Mouse (Mus musculus): ENCODE measurements around the gene Spats1. TPM values are rescaled to one million over a fixed set of nuclear protein-coding genes. Genes with fewer than 3 reads are reported as not detected.

Spats1 gene
- polyA plus RNA-seq, 1 experiment from 2014 or later, result 0.51 TPM

DNA sequence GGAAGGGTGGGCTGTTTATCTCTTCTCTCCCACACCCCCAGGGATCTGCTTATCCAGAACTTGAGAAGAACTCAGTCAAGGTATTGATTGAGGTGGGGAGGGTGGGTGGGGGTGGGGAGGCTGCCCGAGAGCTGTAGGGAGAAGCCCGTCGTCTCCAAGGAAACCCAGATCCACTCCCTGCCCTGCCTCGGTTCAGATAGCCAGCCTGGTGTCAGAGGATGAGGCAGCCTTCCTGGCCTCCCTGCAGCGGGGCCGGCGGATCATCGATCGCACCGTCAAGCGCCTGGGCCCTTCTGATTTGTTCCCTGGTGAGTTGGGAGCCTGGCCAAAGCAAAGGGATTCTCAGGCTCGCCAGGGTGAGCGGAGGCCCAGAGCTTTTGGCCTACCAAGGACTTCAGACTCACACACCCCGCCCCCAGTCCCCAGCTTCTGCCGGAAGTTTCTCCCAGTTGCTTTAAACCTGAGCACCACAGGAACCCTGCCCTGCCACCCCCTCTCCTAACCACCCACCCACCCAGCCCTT is 40.0 kb upstream of the Spats1 start:
- ATAC-seq, result no peak
- no peak for TF ChIP-seq CTCF (IDR thresholded peaks at IDR 0.05)
- no peak for DNase-seq (ENCODE audit: low read depth, low spot score)
- POLR2A ChIA-PET, result interaction anchor here (0.7 kb wide), 1 partner anchor 86 kb away, joined by 3 read pairs; no protein-coding TSS in a partner anchor
- CTCF ChIA-PET, result no interaction called here
- in situ Hi-C loops (cut with MboI; ENCODE audit: low pct_unique_long_range_greater_than_20kb), result no loop called here
- no peaks in the 10 kb centered on the region for H3K27me3 ChIP-seq

GRCm38 (mm10) chr17:45511757-45512156 is 36.5 kb upstream of the Spats1 start:
- no peaks in the 10 kb centered on the region for H3K27me3 ChIP-seq
- POLR2A ChIA-PET, result interaction anchor here (0.6 kb wide), 1 partner anchor 45 kb away, joined by 4 read pairs; no protein-coding TSS in a partner anchor
- no peak for DNase-seq (ENCODE audit: low read depth, low spot score)
- in situ Hi-C loops (cut with MboI; ENCODE audit: low pct_unique_long_range_greater_than_20kb), result no loop called here
- CTCF ChIA-PET, result no interaction called here
- no peak for TF ChIP-seq CTCF (IDR thresholded peaks at IDR 0.05)
- no peak for ATAC-seq

- no peaks in the 10 kb centered on the region for H3K27me3 ChIP-seq
- ChIA-PET CTCF (no interaction called here), POLR2A (no interaction called here)
- DNase-seq (ENCODE audit: low read depth, low spot score), result no peak
- TF ChIP-seq CTCF (IDR thresholded peaks at IDR 0.05), result no peak
- ATAC-seq, result no peak
- in situ Hi-C loops (cut with MboI; ENCODE audit: low pct_unique_long_range_greater_than_20kb), result no loop called here
These were observed 35.7 kb upstream of the Spats1 start for GRCm38 (mm10) chr17:45510871-45511270.

GRCm38 (mm10) chr17:45506700-45507189 is 31.5 kb upstream of the Spats1 start, which contains the start of gene Aars2:
TSS of gene Aars2 (plus strand) at chr17:45506841.
- POLR2A ChIA-PET, result interaction anchor here (0.7 to 1.6 kb wide), 3 partner anchors 10 to 721 kb away, joined by 5 to 10 read pairs (median 7); partner anchors contain the start of gene Tmem151b
- DNase-seq (ENCODE audit: low read depth, low spot score) (peak; percentile 63), ATAC-seq (peak; percentile 76)
- in situ Hi-C loops (cut with MboI; ENCODE audit: low pct_unique_long_range_greater_than_20kb), result loop anchor here (5.0 kb wide), 1 partner anchor 46 kb away; no protein-coding TSS in a partner anchor
- peak; percentile 94 for TF ChIP-seq CTCF (IDR thresholded peaks at IDR 0.05)
- CTCF ChIA-PET, result interaction anchor here (0.8 to 2.8 kb wide), 9 partner anchors 10 to 46 kb away, joined by 3 to 10 read pairs (median 3); partner anchors contain the start of gene Tmem151b
- no peaks in the 10 kb centered on the region for H3K27me3 ChIP-seq

DNA sequence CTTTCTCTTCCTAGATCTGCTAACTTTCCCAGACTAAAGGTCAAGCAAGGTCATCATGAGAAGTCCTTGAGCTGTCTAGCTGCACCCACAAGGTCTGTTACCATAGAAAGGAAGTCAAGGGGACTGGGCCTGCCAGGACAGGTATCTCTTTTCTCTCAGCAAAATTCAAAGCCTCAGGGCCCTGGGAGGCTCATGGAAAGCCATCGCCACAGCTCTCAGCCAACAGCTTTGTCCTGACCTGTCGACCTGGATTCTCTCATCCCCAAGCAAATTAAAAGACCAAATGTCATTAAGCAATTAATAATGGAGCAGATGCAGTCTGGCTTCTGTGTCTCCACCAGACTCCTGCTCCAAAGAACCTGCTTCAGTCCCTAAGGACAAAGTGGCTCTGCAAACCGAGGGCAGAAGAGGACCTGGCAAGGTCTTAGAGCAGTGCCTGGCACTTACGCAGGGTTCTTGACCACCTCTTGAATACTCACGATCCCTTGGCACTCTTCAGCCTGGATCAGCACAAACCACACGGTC is 30.8 kb upstream of the Spats1 start:
- H3K27me3 ChIP-seq, result no peaks in the 10 kb centered on the region
- TF ChIP-seq CTCF (IDR thresholded peaks at IDR 0.05), result no peak
- CTCF ChIA-PET, result interaction anchor here (1.0 to 2.8 kb wide), 3 partner anchors 11 to 27 kb away, joined by 3 to 10 read pairs (median 5); no protein-coding TSS in a partner anchor
- ATAC-seq (no peak), DNase-seq (ENCODE audit: low read depth, low spot score) (no peak)
- POLR2A ChIA-PET, result interaction anchor here (1.6 kb wide), 1 partner anchor 43 kb away, joined by 7 read pairs; the partner anchor contains the start of gene Tmem151b
- in situ Hi-C loops (cut with MboI; ENCODE audit: low pct_unique_long_range_greater_than_20kb), result loop anchor here (5.0 kb wide), 1 partner anchor 46 kb away; no protein-coding TSS in a partner anchor

GRCm38 (mm10) chr17:45503301-45503973 is 28.2 kb upstream of the Spats1 start:
- DNase-seq (ENCODE audit: low read depth, low spot score), result no peak
- ChIA-PET CTCF (interaction anchor here (0.7 to 1.0 kb wide), 2 partner anchors 13 to 52 kb away, joined by 3 read pairs; partner anchors contain the start of gene Nfkbie), POLR2A (interaction anchor here (0.6 kb wide), 1 partner anchor 46 kb away, joined by 3 read pairs; the partner anchor contains the start of gene Tmem151b)
- no peak for ATAC-seq
- TF ChIP-seq CTCF (IDR thresholded peaks at IDR 0.05), result no peak
- H3K27me3 ChIP-seq, result no peaks in the 10 kb centered on the region
- in situ Hi-C loops (cut with MboI; ENCODE audit: low pct_unique_long_range_greater_than_20kb), result no loop called here

GRCm38 (mm10) chr17:45502324-45502723 is 27.1 kb upstream of the Spats1 start:
- ChIA-PET POLR2A (interaction anchor here (0.6 kb wide), 1 partner anchor 267 kb away, joined by 4 read pairs; no protein-coding TSS in a partner anchor), CTCF (interaction anchor here (1.2 to 1.4 kb wide), 3 partner anchors 11 to 26 kb away, joined by 3 to 4 read pairs (median 3); no protein-coding TSS in a partner anchor)
- DNase-seq (ENCODE audit: low read depth, low spot score), result no peak
- in situ Hi-C loops (cut with MboI; ENCODE audit: low pct_unique_long_range_greater_than_20kb), result no loop called here
- H3K27me3 ChIP-seq, result no peaks in the 10 kb centered on the region
- ATAC-seq, result no peak
- TF ChIP-seq CTCF (IDR thresholded peaks at IDR 0.05), result no peak

DNA sequence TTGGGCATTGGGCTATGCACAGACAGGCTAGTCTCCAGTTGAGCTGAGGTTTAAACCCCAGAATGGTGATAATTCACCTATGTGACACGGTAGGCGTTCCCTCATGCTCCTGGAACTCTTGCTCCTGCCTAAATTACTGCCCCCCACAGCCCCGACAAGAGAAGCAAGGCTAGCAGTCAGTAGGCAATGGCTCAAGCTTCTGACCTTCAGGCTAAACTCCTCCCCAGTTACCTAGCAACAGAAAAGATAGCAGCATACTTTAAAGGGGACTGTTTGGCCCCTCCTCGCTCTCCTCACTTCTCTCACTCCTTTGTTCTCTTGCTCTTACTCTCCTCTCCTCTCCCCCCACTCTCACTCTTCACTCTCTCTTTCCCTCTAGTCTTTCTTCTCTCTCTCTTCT is 25.8 kb upstream of the Spats1 start:
- no peak for TF ChIP-seq CTCF (IDR thresholded peaks at IDR 0.05)
- POLR2A ChIA-PET, result no interaction called here
- in situ Hi-C loops (cut with MboI; ENCODE audit: low pct_unique_long_range_greater_than_20kb), result no loop called here
- no peak for ATAC-seq
- H3K27me3 ChIP-seq, result no peaks in the 10 kb centered on the region
- DNase-seq (ENCODE audit: low read depth, low spot score), result no peak
- CTCF ChIA-PET, result no interaction called here

GRCm38 (mm10) chr17:45499516-45499915 is 24.3 kb upstream of the Spats1 start:
- CTCF ChIA-PET, result interaction anchor here (1.3 kb wide), 1 partner anchor 53 kb away, joined by 3 read pairs; no protein-coding TSS in a partner anchor
- POLR2A ChIA-PET, result no interaction called here
- in situ Hi-C loops (cut with MboI; ENCODE audit: low pct_unique_long_range_greater_than_20kb), result loop anchor here (25.0 kb wide), 1 partner anchor 138 kb away; no protein-coding TSS in a partner anchor
- no peak for TF ChIP-seq CTCF (IDR thresholded peaks at IDR 0.05)
- no peaks in the 10 kb centered on the region for H3K27me3 ChIP-seq
- ATAC-seq, result no peak
- DNase-seq (ENCODE audit: low read depth, low spot score), result no peak

DNA sequence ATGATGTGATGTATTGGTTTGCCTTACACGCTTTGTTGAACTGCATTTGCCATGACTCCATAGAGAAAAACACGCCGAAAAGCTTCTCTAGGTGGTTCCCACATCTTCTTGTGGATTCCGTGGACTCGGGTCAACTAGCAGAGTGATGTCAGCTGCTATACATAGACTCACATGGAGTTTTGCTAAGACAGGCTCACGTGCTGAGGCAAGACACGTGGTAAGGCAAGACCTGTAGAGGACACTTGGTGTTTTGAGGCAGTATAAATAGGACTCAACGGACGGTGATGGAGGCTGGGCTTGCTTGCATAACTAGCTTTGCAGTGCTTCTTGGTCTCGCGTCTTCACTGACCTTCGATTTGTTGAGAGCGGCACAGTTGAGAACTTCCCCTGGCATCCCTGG is 23.2 kb upstream of the Spats1 start:
- no peak for TF ChIP-seq CTCF (IDR thresholded peaks at IDR 0.05)
- DNase-seq (ENCODE audit: low read depth, low spot score) (no peak), ATAC-seq (no peak)
- ChIA-PET POLR2A (no interaction called here), CTCF (no interaction called here)
- peaks cover under 1% of the 10 kb centered on the region for H3K27me3 ChIP-seq
- in situ Hi-C loops (cut with MboI; ENCODE audit: low pct_unique_long_range_greater_than_20kb), result loop anchor here (25.0 kb wide), 1 partner anchor 139 kb away; no protein-coding TSS in a partner anchor
